Mouse (Mus musculus) cortical plate, adult 2 months (tissue): ENCODE data around the gene Shank2. TPM values are rescaled to one million over a fixed set of nuclear protein-coding genes. Genes with fewer than 3 reads are reported as not detected.

ENCODE experiments used
- H3K27ac ChIP-seq: fragments of 200-500 bp; 2 replicates; pipeline ENCODE4 v1.5.1; 2012; ENCODE audit warnings: low read length, control low read depth, inconsistent platforms; ENCODE audit not compliant: insufficient read depth
- H3K4me1 ChIP-seq: fragments of 200-500 bp; 2 replicates; pipeline ENCODE4 v1.6.1; 2011; ENCODE audit warnings: low read length; ENCODE audit not compliant: control insufficient read depth, insufficient read depth
- H3K4me3 ChIP-seq: fragments of 200-500 bp; 2 replicates; pipeline ENCODE4 v1.5.1; 2011; ENCODE audit warnings: mild to moderate bottlenecking, low read length, control low read depth; ENCODE audit not compliant: insufficient read depth
- CTCF ChIP-seq: fragments of 200-500 bp; IDR thresholded peaks from 2 replicates; pipeline ENCODE4 v1.5.1; 2011; ENCODE audit warnings: mild to moderate bottlenecking, control low read depth, low read length; ENCODE audit not compliant: insufficient read depth; ENCODE audit errors: extremely low read depth
- POLR2A ChIP-seq: fragments of 200-500 bp; IDR thresholded peaks from 2 replicates; pipeline ENCODE4 v1.6.1; 2011; ENCODE audit warnings: mild to moderate bottlenecking, low read length, control low read depth; ENCODE audit not compliant: insufficient read depth; ENCODE audit errors: extremely low read depth
- polyA plus RNA-seq: library from polyadenylated mRNA; depleted of rRNA; stranded (reverse); fragments of >200 nt; gene quantifications from 2 replicates; pipeline ENCODE4 v1.2.3, GENCODE M21; 2012

The Shank2 gene
- polyA plus RNA-seq, 1 experiment, result 69.7 TPM

DNA sequence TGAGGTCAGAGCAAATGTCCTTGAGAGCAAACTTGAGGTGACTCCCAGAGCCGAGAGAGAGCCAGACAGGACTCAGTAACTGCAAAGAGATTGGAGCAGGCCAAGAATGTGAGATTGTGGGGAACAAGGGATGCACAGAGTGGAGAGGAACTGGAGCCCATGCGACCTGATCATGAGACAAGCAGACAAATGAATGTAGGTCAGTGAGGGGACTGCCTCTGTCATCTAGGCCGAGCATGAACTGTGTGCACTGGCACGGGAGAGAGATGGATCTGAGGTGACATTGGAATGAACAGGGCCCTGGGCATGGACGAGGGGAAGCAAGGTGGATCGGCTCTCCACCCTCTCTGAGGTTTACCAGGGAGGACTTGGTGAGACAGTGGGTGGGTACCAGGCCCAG, 260.9 kb downstream of the Shank2 start:
- H3K4me3 ChIP-seq, result no peak overlapping the region

DNA sequence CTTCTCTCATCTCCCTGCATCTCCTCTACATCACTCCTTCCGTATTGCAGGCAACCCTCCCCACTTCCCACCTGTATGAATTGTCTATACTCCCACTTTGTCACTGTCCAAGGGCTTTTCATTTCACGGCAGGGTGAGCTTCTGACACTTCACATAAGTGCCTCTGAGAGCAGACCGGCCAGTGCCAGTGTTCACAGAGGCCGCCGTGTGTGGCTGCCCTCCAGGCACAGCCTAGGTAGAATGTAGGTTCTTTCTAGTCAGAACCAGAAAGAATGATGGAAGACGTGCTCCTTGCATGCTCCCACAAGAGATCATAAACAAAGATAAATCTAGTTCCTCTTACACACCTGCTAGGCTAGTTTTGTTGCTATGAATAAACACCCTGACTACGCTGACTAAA, 265.0 kb downstream of the Shank2 start:
- no peak for TF ChIP-seq CTCF
- no peak for TF ChIP-seq POLR2A
- H3K4me3 ChIP-seq, result no peak overlapping the region
- H3K4me1 ChIP-seq, result peaks cover 11% of the 10 kb centered on the region
- H3K27ac ChIP-seq, result no peak overlapping the region

More for the DNA sequence above, 260.9 kb downstream of the Shank2 start:
- Histone ChIP-seq H3K27ac (no peak overlapping the region), H3K4me1 (0 out of 2 replicates have a peak, but pooled peaks cover 1% of the 10 kb centered on the region)
- TF ChIP-seq CTCF, result no peak
- TF ChIP-seq POLR2A, result no peak

DNA sequence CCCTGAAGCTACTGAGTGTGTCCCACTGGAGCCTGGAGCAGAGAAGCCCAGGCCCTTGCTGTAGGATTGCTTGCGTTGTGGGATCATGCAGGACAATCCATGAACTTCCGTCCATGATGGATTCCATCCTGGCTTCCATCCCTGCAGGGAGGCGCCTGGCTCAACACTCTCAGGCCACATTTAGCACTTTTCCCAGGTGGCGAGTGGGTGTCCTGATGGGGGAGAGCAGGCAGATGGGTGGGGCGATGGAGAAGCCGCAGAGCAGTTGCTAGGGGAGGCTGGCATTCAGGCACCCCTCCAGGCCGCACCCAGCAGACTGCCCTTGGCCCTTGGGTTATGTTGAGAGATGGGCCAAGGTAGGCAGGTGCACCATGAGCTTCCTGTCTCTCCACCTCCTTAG, 266.6 kb downstream of the Shank2 start:
- TF ChIP-seq CTCF (no peak), POLR2A (no peak)
- no peak overlapping the region for H3K4me3 ChIP-seq
- peaks cover 11% of the 10 kb centered on the region for H3K4me1 ChIP-seq
- H3K27ac ChIP-seq, result peak overlapping the region; percentile 69

DNA sequence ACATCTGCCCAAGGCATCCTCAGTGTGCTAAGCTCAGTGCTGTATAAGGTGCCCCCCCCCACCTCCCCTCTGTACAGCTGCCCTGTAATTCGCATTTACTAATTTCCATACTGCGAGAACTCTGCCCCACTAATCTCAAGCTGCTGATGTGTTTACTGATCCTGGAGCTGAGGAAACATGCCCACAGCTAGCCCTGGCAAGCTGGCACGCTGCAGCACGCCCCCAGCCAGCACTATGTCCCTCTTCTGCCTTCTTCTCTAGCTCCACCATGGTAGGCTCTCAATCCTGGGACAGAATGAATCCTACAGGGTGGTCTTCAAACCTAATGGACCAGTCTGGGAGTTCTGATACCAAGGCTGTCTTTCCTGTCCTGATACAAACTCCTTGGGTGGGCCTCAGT, 267.1 kb downstream of the Shank2 start:
- H3K27ac ChIP-seq, result peak overlapping the region; percentile 69

DNA sequence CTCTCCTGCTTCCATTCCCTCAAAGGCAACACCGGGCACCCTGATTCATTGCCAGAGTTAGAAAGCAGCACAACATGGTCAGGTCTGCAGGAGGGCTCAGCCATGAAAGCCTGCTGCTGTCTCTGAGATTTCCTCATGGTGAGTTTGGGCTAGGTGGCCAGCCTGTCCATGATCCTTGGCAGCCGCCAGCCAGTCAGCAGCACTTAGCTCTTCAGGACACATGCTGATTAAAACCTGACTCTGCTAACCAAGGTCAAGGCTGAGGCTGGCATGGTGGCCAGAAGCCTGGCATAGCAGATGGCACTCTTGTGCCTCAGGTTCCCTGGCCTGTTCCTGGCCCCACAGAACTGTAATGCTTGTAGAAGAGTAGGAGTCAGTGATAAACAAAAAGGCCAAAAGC, 269.3 kb downstream of the Shank2 start:
- Histone ChIP-seq H3K4me1 (peaks cover 11% of the 10 kb centered on the region), H3K27ac (no peak overlapping the region), H3K4me3 (no peak overlapping the region)
- TF ChIP-seq CTCF, result no peak
- no peak for TF ChIP-seq POLR2A

More for the DNA sequence above, 267.1 kb downstream of the Shank2 start:
- TF ChIP-seq CTCF (no peak), POLR2A (no peak)
- Histone ChIP-seq H3K4me3 (no peak overlapping the region), H3K4me1 (peaks cover 11% of the 10 kb centered on the region)

DNA sequence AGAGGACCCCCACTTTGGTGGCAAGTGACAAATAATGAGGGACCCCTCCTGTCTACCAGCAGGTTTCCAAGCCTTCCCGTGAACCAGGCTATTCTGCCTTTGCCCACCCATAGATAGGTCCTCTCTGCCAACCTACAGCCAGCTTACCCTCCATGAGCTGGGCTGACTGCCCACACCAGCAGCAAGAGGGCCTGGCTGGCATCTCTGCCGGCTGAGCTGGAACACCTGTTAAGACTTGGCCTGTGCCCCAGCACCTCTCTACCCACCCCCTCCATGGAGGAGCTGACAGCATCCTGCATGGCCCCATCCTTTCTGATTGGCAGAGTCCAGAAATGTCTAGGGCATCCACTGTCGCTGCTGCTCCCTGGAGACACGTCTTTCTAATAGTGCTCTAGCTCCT, 277.0 kb downstream of the Shank2 start:
- Histone ChIP-seq H3K27ac (no peak overlapping the region), H3K4me3 (no peak overlapping the region), H3K4me1 (peaks cover 5% of the 10 kb centered on the region)
- TF ChIP-seq POLR2A (no peak), CTCF (no peak)

DNA sequence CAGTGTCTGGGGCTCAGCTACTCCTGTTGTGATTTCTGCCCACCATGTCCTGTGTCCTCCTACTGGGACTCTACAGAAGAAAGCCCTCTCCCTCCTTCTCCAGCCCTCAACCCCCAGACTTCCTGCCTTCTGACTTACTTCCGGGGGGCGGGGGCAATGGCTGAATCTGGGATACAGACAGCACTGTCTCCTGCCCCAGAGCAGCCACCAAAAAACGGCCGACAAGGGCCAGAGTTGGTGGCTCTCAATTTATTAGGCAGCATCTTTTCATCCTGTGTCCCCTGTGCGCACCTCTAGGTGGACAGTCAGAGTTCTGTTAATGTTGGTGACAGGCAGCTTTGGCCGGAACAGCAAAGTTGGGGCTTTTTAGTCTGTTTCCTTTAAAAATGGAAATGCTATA, 282.0 kb downstream of the Shank2 start:
- peaks cover 6% of the 10 kb centered on the region for H3K4me1 ChIP-seq
- peak overlapping the region; percentile 97 for H3K27ac ChIP-seq
- peak overlapping the region; percentile 86 for H3K4me3 ChIP-seq
- TF ChIP-seq CTCF, result no peak
- peak; percentile 29; the same call in 1 of the 2 replicates for TF ChIP-seq POLR2A

DNA sequence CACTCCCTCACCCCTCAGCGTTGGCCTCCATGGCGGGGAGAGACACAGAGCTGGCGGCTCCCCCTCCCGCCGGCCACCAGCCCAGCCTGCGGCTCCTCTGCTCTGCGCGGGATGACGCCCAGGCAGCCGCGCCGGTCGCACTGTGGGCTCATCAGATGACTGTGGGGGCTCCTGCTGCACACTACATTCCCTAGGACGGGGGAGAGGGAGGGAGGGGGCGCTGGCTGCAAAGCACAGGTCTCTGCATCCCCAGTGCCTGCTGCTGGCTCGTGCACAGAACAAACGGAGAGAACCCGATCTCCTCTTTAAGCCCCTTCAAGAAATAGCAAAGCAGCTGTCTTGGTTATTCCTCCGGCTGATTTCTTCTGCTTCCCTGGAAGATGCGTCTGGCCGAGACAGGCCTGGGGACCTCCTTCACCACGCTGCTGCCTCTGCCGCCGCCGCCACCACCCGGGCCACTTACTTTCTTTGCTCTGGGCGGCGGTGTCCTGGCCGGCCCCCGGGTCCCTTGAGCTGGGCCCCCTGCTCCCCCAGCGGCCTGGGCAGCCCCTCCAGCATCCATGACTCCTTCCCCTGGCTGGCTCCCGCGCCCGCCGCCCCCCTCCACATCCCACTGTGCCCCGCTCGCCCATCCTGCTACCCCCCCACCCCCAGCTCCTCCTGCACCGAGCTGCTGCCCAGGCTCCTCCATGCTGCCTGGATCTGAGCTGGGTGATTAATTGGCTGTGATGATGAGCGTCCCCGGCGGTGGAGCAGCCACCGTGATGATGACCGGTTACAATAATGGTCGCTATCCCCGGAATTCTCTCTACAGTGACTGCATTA, 282.7 kb downstream of the Shank2 start:
- Histone ChIP-seq H3K4me1 (peaks cover 7% of the 10 kb centered on the region; the same call in 1 of the 2 replicates), H3K4me3 (peak overlapping the region; percentile 86), H3K27ac (peak overlapping the region; percentile 97)
- TF ChIP-seq CTCF (no peak), POLR2A (0 out of 2 replicates have a peak, but pooled peaks have one; percentile 39)

DNA sequence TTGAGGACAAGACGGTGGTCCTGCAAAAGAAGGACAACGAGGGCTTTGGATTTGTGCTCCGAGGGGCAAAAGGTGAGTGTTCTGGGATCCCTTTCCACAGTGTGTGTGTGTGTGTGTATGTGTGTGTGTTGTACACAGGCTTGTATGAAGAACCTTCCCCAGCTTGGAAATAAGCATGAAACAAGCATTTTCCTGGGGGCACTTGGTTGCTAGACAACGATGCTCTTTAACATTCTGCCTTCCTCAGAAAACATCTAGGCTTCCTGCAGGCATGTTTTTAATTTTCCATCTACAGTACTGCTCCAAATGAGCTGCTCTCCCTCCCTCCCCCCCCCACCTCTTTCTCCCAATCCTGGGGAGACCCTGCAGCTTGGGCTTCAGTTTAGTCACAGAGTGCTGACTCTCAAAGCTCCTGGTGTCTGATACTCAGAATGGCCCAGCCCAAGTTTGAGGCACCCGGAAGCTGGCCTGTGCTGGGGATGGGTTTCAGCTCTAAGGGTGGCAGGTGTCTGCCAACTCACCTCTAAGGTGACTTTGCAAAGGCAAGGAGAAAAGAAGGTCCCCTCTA, 283.4 kb downstream of the Shank2 start:
- H3K4me1 ChIP-seq, result peaks cover 12% of the 10 kb centered on the region; the same call in 1 of the 2 replicates
- TF ChIP-seq POLR2A, result no peak
- TF ChIP-seq CTCF, result no peak
- H3K4me3 ChIP-seq, result peak overlapping the region; percentile 86
- H3K27ac ChIP-seq, result peak overlapping the region; percentile 93

DNA sequence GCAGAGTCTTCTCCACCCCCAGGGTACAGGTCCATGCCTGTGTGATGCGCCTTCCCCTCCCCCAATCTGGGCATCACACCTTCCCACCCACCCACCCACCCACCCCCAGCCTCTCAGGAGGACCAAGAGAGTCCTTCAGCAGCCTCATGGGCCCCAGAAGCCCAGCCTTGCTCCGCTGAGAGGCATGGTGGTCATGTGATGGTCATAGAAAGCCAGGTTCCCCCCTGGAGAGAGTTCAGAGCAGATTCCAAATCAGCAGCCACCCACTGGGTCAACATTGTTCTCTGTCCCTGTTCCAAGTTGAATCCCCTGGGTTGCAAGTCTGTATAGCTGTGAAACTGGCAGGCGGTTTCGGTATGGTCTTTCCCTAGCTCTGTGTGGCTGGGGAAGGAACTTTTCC, 284.2 kb downstream of the Shank2 start:
- peak overlapping the region; percentile 86 for H3K4me3 ChIP-seq
- H3K4me1 ChIP-seq, result peaks cover 15% of the 10 kb centered on the region; the same call in 1 of the 2 replicates
- H3K27ac ChIP-seq, result peak overlapping the region; percentile 93
- no peak for TF ChIP-seq POLR2A
- no peak for TF ChIP-seq CTCF

DNA sequence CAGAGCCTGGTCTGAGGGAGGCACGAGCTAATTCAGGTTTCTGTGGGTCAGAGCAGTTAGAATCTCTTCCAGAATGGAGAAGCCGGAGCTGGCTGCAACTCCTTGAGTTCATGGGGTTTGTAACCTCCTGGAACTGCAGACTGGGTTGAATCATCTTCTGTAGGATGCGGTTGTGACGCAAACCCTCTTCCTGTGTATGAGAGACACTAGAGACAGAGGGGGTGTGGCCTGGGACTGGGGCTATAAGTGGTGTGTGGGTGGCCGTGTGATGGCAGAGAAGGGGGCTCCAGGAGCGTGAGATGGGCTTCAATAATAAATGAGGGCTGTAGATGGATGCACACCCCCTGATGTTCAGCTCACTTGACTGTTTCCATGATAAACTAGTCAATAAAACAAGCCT, 286.3 kb downstream of the Shank2 start:
- H3K4me3 ChIP-seq, result peak overlapping the region; percentile 86
- H3K27ac ChIP-seq, result no peak overlapping the region
- H3K4me1 ChIP-seq, result peaks cover 18% of the 10 kb centered on the region
- TF ChIP-seq POLR2A, result no peak
- TF ChIP-seq CTCF, result no peak
